ENCODE assay signal across 9 mouse cellular contexts in genomic region chr4:129555862-129556531, GRCm38 (mm10). TPM values are rescaled to one million over a fixed set of nuclear protein-coding genes. Genes with fewer than 3 reads are reported as not detected.
A peak's percentile ranks its signal among the peaks of the same experiment; 100 is the strongest.
DNase-seq lines count a peak whose midpoint lies in the region; ATAC-seq and TF ChIP-seq lines count a peak whose summit lies in the region.
"Had no signal": no experiment of that assay in that cellular context is flagged by ENCODE, and none has a peak within 500 bp of the region (broad histone marks: within the 10 kb centered on the region; RNA-seq: fewer than 3 reads in every experiment).

No protein-coding gene starts in this region.

- ATAC-seq in kidney, embryonic 15.5 days (replicated peaks; ENCODE audit: low FRiP score): peak; percentile 66
- peak; percentile 73 for ATAC-seq in hindbrain, embryonic 14.5 days (ENCODE audit: low FRiP score)
- no peak for ATAC-seq in inflammation-experienced regulatory T-cells, adult 6 months

- no peaks in the 10 kb centered on the region for H3K9me3 ChIP-seq in kidney, embryonic 15.5 days (replicated peaks)
- no peaks in the 10 kb centered on the region for H3K9me3 ChIP-seq in ES-Bruce4 (replicated peaks; ENCODE audit: control insufficient read depth, insufficient read depth, low read length, poor library complexity, severe bottlenecking)
- no peaks in the 10 kb centered on the region for H3K9me3 ChIP-seq in embryonic facial prominence, embryonic 10.5 days
- H3K9me3 ChIP-seq in hindbrain, embryonic 14.5 days (ENCODE audit: control insufficient read depth, low read length): no peaks in the 10 kb centered on the region

- H3K27me3 ChIP-seq in kidney, embryonic 15.5 days: no peaks in the 10 kb centered on the region
- no peaks in the 10 kb centered on the region for H3K27me3 ChIP-seq in ES-Bruce4 (ENCODE audit: control insufficient read depth, insufficient read depth, low read length, poor library complexity, severe bottlenecking)
- peaks cover 17% of the 10 kb centered on the region for H3K27me3 ChIP-seq in embryonic facial prominence, embryonic 10.5 days (replicated peaks; ENCODE audit: low read depth, poor library complexity, severe bottlenecking)
- H3K27me3 ChIP-seq in hindbrain, embryonic 14.5 days (ENCODE audit: control insufficient read depth, insufficient read depth, low read length): no peaks in the 10 kb centered on the region
- H3K27me3 ChIP-seq in testis, adult 2 months (ENCODE audit: control insufficient read depth, insufficient read depth, low read length): no peaks in the 10 kb centered on the region

- no peak for DNase-seq in kidney, postnatal 36 days
- no peak for DNase-seq in embryonic facial prominence, embryonic 10.5 days (ENCODE audit: low spot score)
- no peak for DNase-seq in hindbrain, embryonic 14.5 days (ENCODE audit: low spot score)

- no peaks in the 10 kb centered on the region for H3K36me3 ChIP-seq in kidney, embryonic 15.5 days
- H3K36me3 ChIP-seq in ES-Bruce4 (ENCODE audit: control insufficient read depth, insufficient read depth, low read length, poor library complexity, severe bottlenecking): no peaks in the 10 kb centered on the region
- no peaks in the 10 kb centered on the region for H3K36me3 ChIP-seq in embryonic facial prominence, embryonic 10.5 days (replicated peaks)
- no peaks in the 10 kb centered on the region for H3K36me3 ChIP-seq in hindbrain, embryonic 14.5 days (replicated peaks; ENCODE audit: control insufficient read depth, insufficient read depth)
- H3K36me3 ChIP-seq in macrophage (ENCODE audit: inconsistent target): no peaks in the 10 kb centered on the region
- no peaks in the 10 kb centered on the region for H3K36me3 ChIP-seq in testis, adult 2 months (ENCODE audit: control insufficient read depth, insufficient read depth, low read length)

- no peak for TF ChIP-seq POLR2A in ES-Bruce4 (IDR thresholded peaks at IDR 0.05; ENCODE audit: insufficient read depth, low read length)
- no peak for TF ChIP-seq POLR2A in testis, adult 2 months (IDR thresholded peaks at IDR 0.05; ENCODE audit: control insufficient read depth, low read depth, low read length)

- TF ChIP-seq EP300 in ES-Bruce4 (IDR thresholded peaks at IDR 0.05; ENCODE audit: insufficient read depth, low read depth, low read length): no peak

- no peaks in the 10 kb centered on the region for H3K79me2 ChIP-seq in macrophage (ENCODE audit: inconsistent target)

- peaks cover 30% of the 10 kb centered on the region for H3K4me1 ChIP-seq in kidney, embryonic 15.5 days
- no peaks in the 10 kb centered on the region for H3K4me1 ChIP-seq in ES-Bruce4 (ENCODE audit: control insufficient read depth, insufficient read depth, low read length)
- peaks cover 34% of the 10 kb centered on the region for H3K4me1 ChIP-seq in embryonic facial prominence, embryonic 10.5 days
- H3K4me1 ChIP-seq in hindbrain, embryonic 14.5 days (replicated peaks; ENCODE audit: control insufficient read depth, insufficient read depth, low read length): peaks cover 15% of the 10 kb centered on the region
- H3K4me1 ChIP-seq in testis, adult 2 months (ENCODE audit: control insufficient read depth, insufficient read depth, low read length): peaks cover 14% of the 10 kb centered on the region

- H3K27ac ChIP-seq in kidney, embryonic 15.5 days: peak overlapping the region; percentile 86
- H3K27ac ChIP-seq in ES-Bruce4 (ENCODE audit: insufficient read depth, low read length): peak overlapping the region; percentile 52; the same call in 1 of the 2 replicates
- peak overlapping the region; percentile 84 for H3K27ac ChIP-seq in embryonic facial prominence, embryonic 10.5 days (replicated peaks)
- peak overlapping the region; percentile 78 for H3K27ac ChIP-seq in hindbrain, embryonic 14.5 days
- H3K27ac ChIP-seq in macrophage: no peak overlapping the region
- peak overlapping the region; percentile 60; the same call in 1 of the 2 replicates for H3K27ac ChIP-seq in testis, adult 2 months (ENCODE audit: control insufficient read depth, insufficient read depth, low read depth, low read length)

- peak overlapping the region; percentile 57 for H3K9ac ChIP-seq in kidney, embryonic 15.5 days
- H3K9ac ChIP-seq in ES-Bruce4 (ENCODE audit: low read depth, poor library complexity, severe bottlenecking): peak overlapping the region; percentile 77
- H3K9ac ChIP-seq in hindbrain, embryonic 14.5 days: peak overlapping the region; percentile 59

- peak overlapping the region; percentile 73 for H3K4me2 ChIP-seq in kidney, embryonic 15.5 days
- H3K4me2 ChIP-seq in hindbrain, embryonic 14.5 days (replicated peaks): peak overlapping the region; percentile 64

- TF ChIP-seq CTCF in ES-Bruce4 (IDR thresholded peaks at IDR 0.05; ENCODE audit: low read depth, low read length): no peak
- TF ChIP-seq CTCF in testis, adult 2 months (IDR thresholded peaks at IDR 0.05; ENCODE audit: control insufficient read depth, insufficient read depth, insufficient replicate concordance, low read depth, low read length): no peak

- H3K4me3 ChIP-seq in kidney, embryonic 15.5 days (replicated peaks): peak overlapping the region; percentile 59
- H3K4me3 ChIP-seq in ES-Bruce4 (ENCODE audit: low read depth, low read length) (peak overlapping the region; percentile 72), macrophage (ENCODE audit: inconsistent target) (peak overlapping the region; percentile 40)
- H3K4me3 ChIP-seq in embryonic facial prominence, embryonic 10.5 days: peak overlapping the region; percentile 66
- peak overlapping the region; percentile 46 for H3K4me3 ChIP-seq in hindbrain, embryonic 14.5 days (replicated peaks; ENCODE audit: low read length)
- H3K4me3 ChIP-seq in testis, adult 2 months (ENCODE audit: control insufficient read depth, low read depth, low read length): peak overlapping the region; percentile 53

- 0% methylated on average over 24 of the region's 24 CpGs for WGBS in kidney, embryonic 15.5 days
- under 1% methylated on average over 24 of the region's 24 CpGs for WGBS in embryonic facial prominence, embryonic 10.5 days
- WGBS in hindbrain, embryonic 14.5 days: under 1% methylated on average over 24 of the region's 24 CpGs
- WGBS in macrophage (ENCODE audit: missing documents): under 1% methylated on average over 24 of the region's 24 CpGs

RNA-seq across cellular contexts. Expression of gene Hdac1, which starts 13.5 kb away (rescaled TPM):
- polyA plus RNA-seq in kidney, embryonic 15.5 days (2015; fragmentation: Nextera tagmentation; extraction: Ambion mirVana): 264 and 274 TPM in 2 replicates
- polyA plus RNA-seq in ES-Bruce4 (2011; ENCODE audit: insufficient read depth, insufficient read length, low read depth, missing spikeins): 301 and 304 TPM in 2 replicates
- polyA plus RNA-seq in embryonic facial prominence, embryonic 10.5 days (2016; fragmentation: Nextera tagmentation; extraction: Ambion mirVana): 302 and 304 TPM in 2 replicates
- polyA plus RNA-seq in hindbrain, embryonic 14.5 days (2014; fragmentation: Nextera tagmentation; extraction: Ambion mirVana): 76.0 and 79.8 TPM in 2 replicates
- total RNA-seq in macrophage (2018; cell fraction: chromatin; rRNA removed): 100 to 1,000 TPM in 15 of 26 experiments, 10 to 100 TPM in 11; 74.4 to 250 (median 111) TPM
- 10 to 100 TPM; 36.2 to 57.7 (median 44.3) TPM for total RNA-seq in macrophage (2018; cell fraction: cytosol; rRNA removed)
- 100 to 1,000 TPM in 3 of 26 experiments, 10 to 100 TPM in 23; 46.3 to 220 (median 82.6) TPM for total RNA-seq in macrophage (2018; cell fraction: nucleus; rRNA removed)
- polyA plus RNA-seq in macrophage (2018): 45.9 to 65.7 TPM (median 51.4 TPM) in 3 replicates
- 123 and 132 TPM in 2 replicates for polyA plus RNA-seq in testis, adult 2 months (2012; rRNA removed)
- 100 to 1,000 TPM; 256 to 267 (median 261) TPM for polyA plus RNA-seq in inflammation-experienced regulatory T-cells, adult 6 months (2017; shearing (Covaris generic))

RNA-seq across cellular contexts. Expression of gene Lck, which starts 17.4 kb away (rescaled TPM):
- polyA plus RNA-seq in kidney, embryonic 15.5 days (2015; fragmentation: Nextera tagmentation; extraction: Ambion mirVana): 11.3 and 11.4 TPM in 2 replicates
- polyA plus RNA-seq in ES-Bruce4 (2011; ENCODE audit: insufficient read depth, insufficient read length, low read depth, missing spikeins) (18.7 and 20.1 TPM in 2 replicates), macrophage (2018) (0.19 to 0.57 TPM (median 0.27 TPM) in 3 replicates)
- 9.3 and 12.6 TPM in 2 replicates for polyA plus RNA-seq in embryonic facial prominence, embryonic 10.5 days (2016; fragmentation: Nextera tagmentation; extraction: Ambion mirVana)
- 10.6 and 13.0 TPM in 2 replicates for polyA plus RNA-seq in hindbrain, embryonic 14.5 days (2014; fragmentation: Nextera tagmentation; extraction: Ambion mirVana)
- total RNA-seq in macrophage (2018; cell fraction: chromatin; rRNA removed): 10 to 100 TPM in 1 of 26 experiments, 1 to 10 TPM in 3, under 1 TPM in 1, not detected in 21; 0.67 to 22.7 (median 1.9) TPM
- total RNA-seq in macrophage (2018; cell fraction: cytosol; rRNA removed): 1 to 10 TPM in 1 of 26 experiments, under 1 TPM in 23, not detected in 2; 0.06 to 5.4 (median 0.35) TPM
- 10 to 100 TPM in 1 of 26 experiments, 1 to 10 TPM in 3, under 1 TPM in 8, not detected in 14; 0.27 to 16.4 (median 0.71) TPM for total RNA-seq in macrophage (2018; cell fraction: nucleus; rRNA removed)
- 1.8 and 2.5 TPM in 2 replicates for polyA plus RNA-seq in testis, adult 2 months (2012; rRNA removed)
- polyA plus RNA-seq in inflammation-experienced regulatory T-cells, adult 6 months (2017; shearing (Covaris generic)): 1,000 to 10,000 TPM; 1,449 to 1,788 (median 1,727) TPM

RNA-seq across cellular contexts. Expression of gene Fam167b, which starts 22.4 kb away (rescaled TPM):
- 27.8 and 29.1 TPM in 2 replicates for polyA plus RNA-seq in kidney, embryonic 15.5 days (2015; fragmentation: Nextera tagmentation; extraction: Ambion mirVana)
- not detected in 2 replicates for polyA plus RNA-seq in ES-Bruce4 (2011; ENCODE audit: insufficient read depth, insufficient read length, low read depth, missing spikeins)
- 1.9 and 2.0 TPM in 2 replicates for polyA plus RNA-seq in embryonic facial prominence, embryonic 10.5 days (2016; fragmentation: Nextera tagmentation; extraction: Ambion mirVana)
- 0.39 and 1.0 TPM in 2 replicates for polyA plus RNA-seq in hindbrain, embryonic 14.5 days (2014; fragmentation: Nextera tagmentation; extraction: Ambion mirVana)
- not detected for total RNA-seq in macrophage (2018; cell fraction: chromatin; rRNA removed)
- total RNA-seq in macrophage (2018; cell fraction: cytosol; rRNA removed): under 1 TPM in 9 of 26 experiments, not detected in 17; 0.14 to 0.44 (median 0.32) TPM
- total RNA-seq in macrophage (2018; cell fraction: nucleus; rRNA removed): not detected
- not detected in 3 replicates for polyA plus RNA-seq in macrophage (2018)
- 0.19 TPM in 1 of 2 replicates, not detected in the other for polyA plus RNA-seq in testis, adult 2 months (2012; rRNA removed)
- polyA plus RNA-seq in inflammation-experienced regulatory T-cells, adult 6 months (2017; shearing (Covaris generic)): under 1 TPM in 2 of 3 experiments, not detected in 1; 0.97 to 0.98 TPM
- total RNA-seq: left cerebral cortex, postnatal 14 days had no signal

RNA-seq across cellular contexts. Expression of gene Marcksl1, which starts 42.6 kb away (rescaled TPM):
- polyA plus RNA-seq in kidney, embryonic 15.5 days (2015; fragmentation: Nextera tagmentation; extraction: Ambion mirVana): 881 and 886 TPM in 2 replicates
- 379 and 434 TPM in 2 replicates for polyA plus RNA-seq in ES-Bruce4 (2011; ENCODE audit: insufficient read depth, insufficient read length, low read depth, missing spikeins)
- polyA plus RNA-seq in embryonic facial prominence, embryonic 10.5 days (2016; fragmentation: Nextera tagmentation; extraction: Ambion mirVana): 1,428 and 1,442 TPM in 2 replicates
- polyA plus RNA-seq in hindbrain, embryonic 14.5 days (2014; fragmentation: Nextera tagmentation; extraction: Ambion mirVana): 1,580 and 1,755 TPM in 2 replicates
- 100 to 1,000 TPM in 19 of 26 experiments, 10 to 100 TPM in 5, 1 to 10 TPM in 2; 3.3 to 636 (median 208) TPM for total RNA-seq in macrophage (2018; cell fraction: chromatin; rRNA removed)
- total RNA-seq in macrophage (2018; cell fraction: cytosol; rRNA removed): 1,000 to 10,000 TPM in 10 of 26 experiments, 100 to 1,000 TPM in 12, 10 to 100 TPM in 4; 32.9 to 2,330 (median 543) TPM
- 1,000 to 10,000 TPM in 10 of 26 experiments, 100 to 1,000 TPM in 14, 10 to 100 TPM in 2; 13.0 to 1,557 (median 896) TPM for total RNA-seq in macrophage (2018; cell fraction: nucleus; rRNA removed)
- polyA plus RNA-seq in macrophage (2018): 18.5 to 109 TPM (median 91.5 TPM) in 3 replicates
- polyA plus RNA-seq in testis, adult 2 months (2012; rRNA removed): 55.6 and 69.9 TPM in 2 replicates
- 1 to 10 TPM; 2.7 to 4.9 (median 4.4) TPM for polyA plus RNA-seq in inflammation-experienced regulatory T-cells, adult 6 months (2017; shearing (Covaris generic))

RNA-seq across cellular contexts. Expression of gene Eif3i, which starts 44.5 kb away (rescaled TPM):
- polyA plus RNA-seq in kidney, embryonic 15.5 days (2015; fragmentation: Nextera tagmentation; extraction: Ambion mirVana): 287 and 288 TPM in 2 replicates
- 252 and 266 TPM in 2 replicates for polyA plus RNA-seq in ES-Bruce4 (2011; ENCODE audit: insufficient read depth, insufficient read length, low read depth, missing spikeins)
- 290 and 302 TPM in 2 replicates for polyA plus RNA-seq in embryonic facial prominence, embryonic 10.5 days (2016; fragmentation: Nextera tagmentation; extraction: Ambion mirVana)
- polyA plus RNA-seq in hindbrain, embryonic 14.5 days (2014; fragmentation: Nextera tagmentation; extraction: Ambion mirVana): 226 and 227 TPM in 2 replicates
- total RNA-seq in macrophage (2018; cell fraction: chromatin; rRNA removed): 10 to 100 TPM; 14.7 to 49.4 (median 32.1) TPM
- 10 to 100 TPM; 54.3 to 99.6 (median 73.5) TPM for total RNA-seq in macrophage (2018; cell fraction: cytosol; rRNA removed)
- 10 to 100 TPM; 13.4 to 52.6 (median 23.5) TPM for total RNA-seq in macrophage (2018; cell fraction: nucleus; rRNA removed)
- polyA plus RNA-seq in macrophage (2018): 58.7 to 140 TPM (median 87.3 TPM) in 3 replicates
- 204 and 221 TPM in 2 replicates for polyA plus RNA-seq in testis, adult 2 months (2012; rRNA removed)
- 100 to 1,000 TPM; 335 to 403 (median 335) TPM for polyA plus RNA-seq in inflammation-experienced regulatory T-cells, adult 6 months (2017; shearing (Covaris generic))

Comparison
In these comparisons a context has a peak if more than half of its experiments do, and no peak if none do; other contexts are left out.
1. RNA of gene Lck, which starts 17.4 kb away (polyA plus RNA-seq): 1,449 to 1,788 TPM in inflammation-experienced regulatory T-cells, adult 6 months; 18.7 to 20.1 TPM in ES-Bruce4, 9.3 to 12.6 TPM in embryonic facial prominence, embryonic 10.5 days, 11.3 to 11.4 TPM in kidney, embryonic 15.5 days, 10.6 to 13.0 TPM in hindbrain, embryonic 14.5 days, 1.8 to 2.5 TPM in testis, adult 2 months and 0.19 to 0.57 TPM in macrophage; every median in the first group is over 10 times any median in the second.
2. Peak in every context shown above with its lines, with median percentiles within 50 percentile points of each other: H3K4me3 ChIP-seq and H3K9ac ChIP-seq.